Mouse (Mus musculus): Measurements from ENCODE around the gene Inpp5f. TPM values are rescaled to one million over a fixed set of nuclear protein-coding genes. Genes with fewer than 3 reads are reported as not detected.

Inpp5f gene
- polyA plus RNA-seq, 1 experiment from 2014 or later = 257 TPM

DNA sequence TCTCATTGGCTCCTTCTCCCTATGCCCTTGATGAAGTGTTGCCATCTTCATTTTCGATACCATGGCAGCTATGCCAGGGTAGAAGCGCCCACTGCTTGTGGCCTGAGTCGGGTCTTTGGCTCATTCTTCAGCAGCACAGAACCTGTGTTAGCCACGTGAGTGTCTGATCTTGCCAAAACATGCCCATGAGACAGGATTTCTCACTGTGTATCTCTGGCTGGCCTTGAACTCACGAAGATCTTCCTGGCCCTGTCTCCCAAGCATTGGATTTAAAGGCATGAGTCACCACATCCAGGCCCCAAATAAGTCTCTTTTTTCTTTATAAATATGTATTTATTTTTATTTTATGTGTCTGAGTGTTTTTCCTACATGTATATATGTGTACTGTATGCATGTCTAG, 35.9 kb upstream of the Inpp5f start:
- no peaks in the 10 kb centered on the region for H3K9me3 ChIP-seq (replicated peaks; ENCODE audit: control insufficient read depth, low read length)
- ATAC-seq (no peak), DNase-seq (ENCODE audit: low spot score) (no peak)
- no peaks in the 10 kb centered on the region for H3K27me3 ChIP-seq (replicated peaks; ENCODE audit: control insufficient read depth, insufficient read depth, low read length)
- no peaks in the 10 kb centered on the region for H3K4me1 ChIP-seq (ENCODE audit: control insufficient read depth, insufficient read depth, low read length)
- no peaks in the 10 kb centered on the region for H3K36me3 ChIP-seq (ENCODE audit: control insufficient read depth, insufficient read depth, low read length)
- H3K4me3 ChIP-seq (ENCODE audit: low read depth, low read length) = no peak overlapping the region
- no peak overlapping the region for H3K27ac ChIP-seq (ENCODE audit: low read depth, low read length)
- no peak overlapping the region for H3K9ac ChIP-seq (ENCODE audit: low read length)
- 90% methylated on average over 5 of the region's 5 CpGs for WGBS
- no peak overlapping the region for H3K4me2 ChIP-seq (ENCODE audit: low read length)

DNA sequence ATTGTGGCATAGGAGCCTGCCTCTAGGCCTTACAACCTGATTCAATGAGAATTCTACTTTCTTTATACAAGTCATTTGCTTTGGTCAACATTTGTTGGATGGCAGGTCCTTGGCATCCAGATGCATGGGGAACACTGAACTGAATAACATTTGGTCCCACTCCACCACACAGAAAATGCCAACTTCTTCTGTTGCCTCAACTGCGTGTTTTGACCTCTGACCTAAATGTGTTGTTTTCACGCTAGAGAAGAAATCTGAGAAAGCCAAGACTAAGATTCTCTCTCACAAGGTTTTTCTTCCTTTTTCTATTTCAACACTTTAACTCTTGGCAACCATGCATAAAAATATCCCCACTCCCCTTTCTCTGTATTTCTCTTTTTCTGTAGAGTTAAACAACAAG, 35.3 kb upstream of the Inpp5f start:
- Histone ChIP-seq H3K4me1 (ENCODE audit: control insufficient read depth, insufficient read depth, low read length) (no peaks in the 10 kb centered on the region), H3K36me3 (ENCODE audit: control insufficient read depth, insufficient read depth, low read length) (no peaks in the 10 kb centered on the region), H3K27ac (ENCODE audit: low read depth, low read length) (no peak overlapping the region), H3K9me3 (replicated peaks; ENCODE audit: control insufficient read depth, low read length) (no peaks in the 10 kb centered on the region), H3K27me3 (replicated peaks; ENCODE audit: control insufficient read depth, insufficient read depth, low read length) (no peaks in the 10 kb centered on the region), H3K4me2 (ENCODE audit: low read length) (no peak overlapping the region), H3K4me3 (ENCODE audit: low read depth, low read length) (no peak overlapping the region), H3K9ac (ENCODE audit: low read length) (no peak overlapping the region)
- DNase-seq (ENCODE audit: low spot score) (no peak), ATAC-seq (no peak)
- 84% methylated on average over 2 of the region's 2 CpGs for WGBS

DNA sequence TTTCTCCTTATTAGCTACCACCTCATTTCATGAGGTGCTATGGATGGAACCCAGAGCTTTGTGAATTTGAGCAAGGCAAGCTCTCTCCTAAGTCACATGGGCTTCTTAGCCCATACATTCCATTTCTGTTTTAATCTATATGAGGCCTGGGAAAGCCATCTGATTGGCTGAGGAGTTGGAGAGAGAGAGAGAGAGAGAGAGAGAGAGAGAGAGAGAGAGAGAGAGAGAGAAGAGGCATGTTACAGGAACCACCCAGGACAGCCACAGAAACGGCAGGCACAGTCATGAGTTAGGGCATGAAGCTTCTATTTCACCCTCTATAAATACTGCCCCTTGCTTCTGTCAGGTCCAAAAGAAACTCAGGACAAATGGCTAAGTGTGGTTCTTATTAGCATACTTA, 33.5 kb upstream of the Inpp5f start:
- DNase-seq (ENCODE audit: low spot score) (no peak), ATAC-seq (no peak)
- H3K36me3 ChIP-seq (ENCODE audit: control insufficient read depth, insufficient read depth, low read length) = no peaks in the 10 kb centered on the region
- H3K4me3 ChIP-seq (ENCODE audit: low read depth, low read length) = no peak overlapping the region
- no peaks in the 10 kb centered on the region for H3K4me1 ChIP-seq (ENCODE audit: control insufficient read depth, insufficient read depth, low read length)
- H3K9me3 ChIP-seq (replicated peaks; ENCODE audit: control insufficient read depth, low read length) = no peaks in the 10 kb centered on the region
- no peak overlapping the region for H3K27ac ChIP-seq (ENCODE audit: low read depth, low read length)
- 76% methylated on average over 1 of the region's 1 CpGs for WGBS
- no peak overlapping the region for H3K9ac ChIP-seq (ENCODE audit: low read length)
- no peak overlapping the region for H3K4me2 ChIP-seq (ENCODE audit: low read length)
- no peaks in the 10 kb centered on the region for H3K27me3 ChIP-seq (replicated peaks; ENCODE audit: control insufficient read depth, insufficient read depth, low read length)

DNA sequence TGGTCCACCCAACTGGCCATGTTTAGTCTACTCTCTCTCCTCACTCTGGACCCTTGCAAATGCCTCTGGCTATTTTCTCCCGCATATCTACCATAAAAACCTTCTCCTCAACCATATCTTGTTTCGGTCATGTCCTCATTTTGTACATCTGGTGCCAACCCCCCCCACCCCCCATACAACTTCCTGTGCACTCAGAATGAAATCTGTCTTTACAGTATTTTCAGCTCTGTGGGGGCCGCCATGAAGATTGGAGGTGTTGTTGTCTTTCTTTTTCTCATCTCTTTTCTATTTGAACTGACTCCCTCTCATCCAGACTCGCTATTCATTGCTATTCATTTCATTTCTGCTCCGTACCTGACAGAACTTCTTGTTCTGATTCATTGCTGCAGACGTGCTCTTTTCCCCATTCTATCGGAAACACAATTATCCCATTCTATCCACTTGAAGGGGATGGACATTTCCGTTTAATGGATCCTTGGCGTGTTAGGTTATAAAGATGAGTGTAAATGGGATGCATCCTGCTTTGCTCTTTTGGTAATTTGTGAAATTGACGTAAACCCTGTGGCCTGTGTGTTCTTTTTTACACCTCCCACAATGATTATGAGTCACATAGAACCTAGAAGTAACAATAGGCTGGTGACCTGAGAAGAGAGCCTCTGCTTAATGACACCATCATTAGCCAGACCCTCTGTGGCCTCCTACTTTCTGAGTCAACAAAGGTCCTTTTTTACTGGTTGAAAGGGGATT, 32.8 kb upstream of the Inpp5f start:
- no peak overlapping the region for H3K9ac ChIP-seq (ENCODE audit: low read length)
- H3K9me3 ChIP-seq (replicated peaks; ENCODE audit: control insufficient read depth, low read length) = no peaks in the 10 kb centered on the region
- H3K27ac ChIP-seq (ENCODE audit: low read depth, low read length) = no peak overlapping the region
- H3K36me3 ChIP-seq (ENCODE audit: control insufficient read depth, insufficient read depth, low read length) = no peaks in the 10 kb centered on the region
- H3K4me1 ChIP-seq (ENCODE audit: control insufficient read depth, insufficient read depth, low read length) = no peaks in the 10 kb centered on the region
- WGBS = 32% methylated on average over 10 of the region's 10 CpGs
- H3K4me2 ChIP-seq (ENCODE audit: low read length) = no peak overlapping the region
- ATAC-seq (no peak), DNase-seq (ENCODE audit: low spot score) (peak; percentile 41)
- no peak overlapping the region for H3K4me3 ChIP-seq (ENCODE audit: low read depth, low read length)
- H3K27me3 ChIP-seq (replicated peaks; ENCODE audit: control insufficient read depth, insufficient read depth, low read length) = no peaks in the 10 kb centered on the region

DNA sequence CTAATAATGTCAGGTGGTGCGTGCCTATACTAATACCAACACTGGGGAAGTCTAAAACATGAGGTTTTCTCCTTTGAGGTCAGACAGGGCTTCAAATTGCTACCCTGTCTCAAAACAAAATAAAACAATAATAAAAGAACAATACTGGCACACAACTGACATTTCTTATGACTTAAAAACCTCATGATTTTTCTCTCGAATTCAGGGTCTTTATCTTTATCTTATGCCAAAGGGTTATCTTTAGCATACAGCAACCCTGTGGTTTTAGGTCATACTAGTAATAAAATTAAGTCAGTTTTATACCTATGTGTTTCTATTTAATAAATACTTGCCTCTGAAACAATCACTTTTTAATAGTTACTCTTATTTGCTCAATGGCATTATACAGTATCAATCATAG, 31.7 kb upstream of the Inpp5f start:
- H3K27ac ChIP-seq (ENCODE audit: low read depth, low read length) = no peak overlapping the region
- WGBS = 80% methylated on average over 2 of the region's 2 CpGs
- no peaks in the 10 kb centered on the region for H3K36me3 ChIP-seq (ENCODE audit: control insufficient read depth, insufficient read depth, low read length)
- H3K4me1 ChIP-seq (ENCODE audit: control insufficient read depth, insufficient read depth, low read length) = no peaks in the 10 kb centered on the region
- no peak for ATAC-seq
- DNase-seq (ENCODE audit: low spot score) = no peak
- H3K4me2 ChIP-seq (ENCODE audit: low read length) = no peak overlapping the region
- no peak overlapping the region for H3K4me3 ChIP-seq (ENCODE audit: low read depth, low read length)
- H3K27me3 ChIP-seq (replicated peaks; ENCODE audit: control insufficient read depth, insufficient read depth, low read length) = no peaks in the 10 kb centered on the region
- no peak overlapping the region for H3K9ac ChIP-seq (ENCODE audit: low read length)
- no peaks in the 10 kb centered on the region for H3K9me3 ChIP-seq (replicated peaks; ENCODE audit: control insufficient read depth, low read length)

DNA sequence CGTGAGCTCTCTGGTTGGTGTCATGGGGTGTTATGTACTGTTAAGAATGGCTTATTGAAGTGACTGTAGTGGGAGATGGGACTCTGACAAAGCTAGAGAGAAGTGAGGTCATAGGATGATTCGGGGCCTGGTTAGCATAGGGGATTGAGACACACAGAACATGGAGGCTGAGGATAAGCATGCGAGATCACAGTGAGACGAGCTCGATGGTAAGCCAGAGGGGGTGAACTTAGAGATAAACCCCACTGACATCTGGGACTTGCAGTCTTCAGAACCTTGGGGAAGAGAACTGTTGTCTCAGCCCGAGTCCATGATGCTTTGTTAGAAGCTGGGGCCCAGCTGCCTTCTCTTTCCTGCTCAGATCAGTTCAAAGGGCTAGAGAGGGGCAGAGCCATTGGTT, 30.8 kb upstream of the Inpp5f start:
- DNase-seq (ENCODE audit: low spot score) (no peak), ATAC-seq (no peak)
- Histone ChIP-seq H3K36me3 (ENCODE audit: control insufficient read depth, insufficient read depth, low read length) (no peaks in the 10 kb centered on the region), H3K4me2 (ENCODE audit: low read length) (no peak overlapping the region), H3K27me3 (replicated peaks; ENCODE audit: control insufficient read depth, insufficient read depth, low read length) (no peaks in the 10 kb centered on the region), H3K27ac (ENCODE audit: low read depth, low read length) (no peak overlapping the region), H3K9me3 (replicated peaks; ENCODE audit: control insufficient read depth, low read length) (no peaks in the 10 kb centered on the region), H3K4me1 (ENCODE audit: control insufficient read depth, insufficient read depth, low read length) (no peaks in the 10 kb centered on the region), H3K9ac (ENCODE audit: low read length) (no peak overlapping the region), H3K4me3 (ENCODE audit: low read depth, low read length) (no peak overlapping the region)
- WGBS = 92% methylated on average over 6 of the region's 6 CpGs

DNA sequence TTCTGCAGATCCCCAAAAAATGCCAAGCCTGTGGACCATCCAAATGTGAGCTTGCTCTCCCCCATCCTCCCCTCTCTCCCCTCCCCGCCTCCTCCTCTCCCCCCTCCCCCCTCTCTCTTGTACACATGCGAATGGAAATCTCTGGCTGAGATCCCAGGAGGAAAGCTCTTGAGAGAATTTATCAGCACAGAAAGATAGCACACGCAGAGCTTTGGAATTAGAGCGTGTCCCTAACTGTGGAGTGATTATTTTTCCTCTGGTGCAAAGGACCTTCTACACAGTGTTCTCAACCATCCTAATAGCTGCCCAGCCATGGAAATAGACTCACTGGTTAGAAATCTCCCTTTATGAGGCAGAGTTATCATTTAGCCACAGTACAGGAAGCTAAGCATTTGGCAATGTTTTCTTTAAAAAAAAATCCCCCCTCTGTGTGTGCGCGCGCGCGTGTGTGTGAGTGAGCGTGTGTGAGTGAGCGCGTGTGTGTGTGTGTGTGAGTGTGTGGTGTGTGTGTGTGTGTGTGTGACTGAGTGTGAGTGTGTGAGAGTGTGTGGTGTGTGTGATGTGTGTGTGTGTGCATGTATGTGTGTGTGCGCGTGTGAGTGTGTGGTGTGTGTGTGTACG, 29.2 kb upstream of the Inpp5f start:
- Histone ChIP-seq H3K4me2 (ENCODE audit: low read length) (no peak overlapping the region), H3K9ac (ENCODE audit: low read length) (no peak overlapping the region), H3K9me3 (replicated peaks; ENCODE audit: control insufficient read depth, low read length) (no peaks in the 10 kb centered on the region), H3K27ac (ENCODE audit: low read depth, low read length) (peak overlapping the region; percentile 53), H3K4me3 (ENCODE audit: low read depth, low read length) (no peak overlapping the region), H3K36me3 (ENCODE audit: control insufficient read depth, insufficient read depth, low read length) (no peaks in the 10 kb centered on the region), H3K4me1 (ENCODE audit: control insufficient read depth, insufficient read depth, low read length) (no peaks in the 10 kb centered on the region), H3K27me3 (replicated peaks; ENCODE audit: control insufficient read depth, insufficient read depth, low read length) (no peaks in the 10 kb centered on the region)
- DNase-seq (ENCODE audit: low spot score) (peak; percentile 83), ATAC-seq (no peak)
- 75% methylated on average over 15 of the region's 15 CpGs for WGBS

DNA sequence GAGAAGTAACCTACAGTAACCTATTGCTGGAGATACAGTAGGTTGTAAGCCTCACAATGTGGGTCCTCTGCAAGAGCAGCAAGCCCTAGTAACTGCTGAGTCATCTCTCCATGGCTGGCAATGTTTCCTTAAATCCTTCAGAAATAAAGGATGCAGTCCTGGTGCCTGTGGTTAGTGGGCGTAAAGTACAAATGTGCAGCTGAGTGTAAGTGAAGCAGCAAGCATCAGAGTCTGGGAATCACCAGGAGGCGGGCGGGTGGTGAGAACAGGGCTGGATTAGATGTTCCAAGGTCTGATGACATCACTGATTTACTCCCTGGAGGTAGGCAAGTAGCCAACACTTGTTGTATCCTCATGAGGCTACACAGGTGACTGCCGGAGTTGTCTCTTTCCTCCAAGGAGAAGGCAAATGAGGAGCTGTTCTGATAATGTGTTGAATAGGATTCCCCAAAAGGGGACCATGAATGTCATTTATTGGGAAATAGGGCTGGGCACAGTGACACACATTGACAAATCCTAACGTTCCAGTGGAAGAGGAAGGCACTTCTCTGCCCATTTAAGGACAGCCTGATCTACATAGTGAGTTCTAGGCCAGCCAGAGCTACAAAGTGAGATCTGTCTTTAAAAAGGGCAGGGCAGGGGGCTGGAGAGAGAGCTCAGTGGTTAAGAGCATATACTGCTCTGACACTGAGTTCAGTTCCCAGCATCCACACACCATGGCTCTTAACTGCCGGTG, 27.7 kb upstream of the Inpp5f start:
- Histone ChIP-seq H3K27ac (ENCODE audit: low read depth, low read length) (no peak overlapping the region), H3K9ac (ENCODE audit: low read length) (no peak overlapping the region), H3K9me3 (replicated peaks; ENCODE audit: control insufficient read depth, low read length) (no peaks in the 10 kb centered on the region), H3K27me3 (replicated peaks; ENCODE audit: control insufficient read depth, insufficient read depth, low read length) (no peaks in the 10 kb centered on the region), H3K4me3 (ENCODE audit: low read depth, low read length) (no peak overlapping the region), H3K4me2 (ENCODE audit: low read length) (no peak overlapping the region), H3K36me3 (ENCODE audit: control insufficient read depth, insufficient read depth, low read length) (no peaks in the 10 kb centered on the region), H3K4me1 (ENCODE audit: control insufficient read depth, insufficient read depth, low read length) (no peaks in the 10 kb centered on the region)
- WGBS = 75% methylated on average over 6 of the region's 6 CpGs
- peak; percentile 31 for DNase-seq (ENCODE audit: low spot score)
- no peak for ATAC-seq

Data from forebrain, embryonic 14.5 days (tissue).